Mouse (Mus musculus) brain, embryonic 14.5 days (tissue): ENCODE data around the gene Gm49510.

Experiments
- CTCF ChIP-seq: fragments of 200-500 bp; IDR thresholded peaks from 2 replicates; pipeline ENCODE4 v1.5.1; 2012; ENCODE audit warnings: inconsistent platforms, mild to moderate bottlenecking, moderate library complexity, borderline replicate concordance; ENCODE audit not compliant: insufficient read depth, insufficient read length; ENCODE audit errors: extremely low read depth
- POLR2A ChIP-seq: fragments of 200-500 bp; IDR thresholded peaks from 2 replicates; pipeline ENCODE4 v1.6.1; 2012; ENCODE audit warnings: mild to moderate bottlenecking, inconsistent platforms, borderline replicate concordance; ENCODE audit not compliant: poor library complexity, insufficient read depth, insufficient read length, severe bottlenecking; ENCODE audit errors: extremely low read depth

DNA sequence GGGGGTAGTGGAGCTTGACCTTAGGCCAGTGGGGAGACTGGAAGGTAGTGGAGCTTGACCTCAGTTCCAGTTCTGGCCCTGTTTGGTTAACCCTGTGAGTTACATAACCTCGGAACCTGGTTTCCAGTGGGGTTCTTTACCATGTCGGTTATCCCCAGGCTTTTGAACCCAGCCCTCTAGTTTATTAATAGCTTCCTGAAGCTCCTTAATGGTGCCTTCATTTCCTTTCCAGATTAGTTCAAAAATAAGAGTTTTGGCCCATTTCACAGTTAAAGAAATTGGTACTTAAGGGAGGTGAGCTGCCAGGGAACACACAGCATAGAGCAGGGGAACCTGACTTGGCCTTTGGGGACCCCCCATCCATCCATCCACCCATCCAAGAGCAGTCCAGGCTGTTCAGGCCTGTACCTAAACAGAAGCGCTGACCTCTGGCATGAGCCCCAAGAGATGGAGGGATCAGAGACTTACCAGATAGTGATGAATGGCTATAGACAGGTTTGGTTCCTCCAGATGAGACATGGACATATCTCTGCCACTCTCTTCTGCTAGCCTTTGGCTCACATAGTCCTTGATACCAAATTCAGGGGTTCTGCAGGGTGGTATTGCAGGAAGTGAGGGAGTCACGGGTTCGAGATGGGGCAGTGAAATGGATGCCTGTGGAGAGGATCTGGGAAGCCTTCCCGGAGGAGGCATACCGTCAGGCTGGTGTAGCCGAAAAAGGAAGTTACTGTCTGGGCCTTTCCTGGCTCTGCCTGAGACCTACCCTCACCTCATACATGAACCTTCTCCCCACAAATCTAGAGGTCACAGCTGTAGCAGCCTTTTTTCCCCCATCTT is 15.6 kb downstream of the Gm49510 start:
- TF ChIP-seq CTCF (no peak), POLR2A (no peak)
